Mouse (Mus musculus) left cerebral cortex, adult 9 months (tissue): Measurements from ENCODE around the gene Fgd2.
"Not testable (repeated sequence)": the region's sequence is repeated elsewhere in the genome, so short reads cannot be mapped to it uniquely, and the experiment has no call there.

Experiments
- DNase-seq, 2 experiments: peaks; one replicate each; pipeline ENCODE4 v3.0.0; 2022; ENCODE audit warnings: low spot score in 2 of 2

Gene Fgd2

DNA sequence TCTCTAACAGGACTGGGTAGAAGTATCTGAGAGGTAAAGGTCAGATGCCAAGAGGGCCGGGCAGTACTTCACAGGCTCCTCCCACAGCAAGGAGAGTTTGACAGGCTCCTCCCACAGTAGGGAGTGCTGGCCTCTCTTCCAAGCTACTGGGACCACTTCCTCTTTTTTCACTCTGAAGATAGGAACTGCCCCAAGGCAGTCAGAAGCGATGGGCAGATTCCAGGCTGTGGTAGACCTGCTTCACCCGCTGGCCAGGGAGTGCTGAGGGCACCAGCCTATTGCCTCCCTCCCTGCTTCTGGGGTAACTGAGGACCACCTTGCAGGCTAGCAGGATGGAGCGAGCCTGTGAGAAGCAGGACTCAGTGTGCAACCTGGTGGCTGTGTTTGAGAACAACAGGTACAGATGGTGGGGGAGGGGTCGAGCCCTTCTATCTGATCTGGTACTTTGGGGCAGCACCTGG, at the start of gene Fgd2:
Gene Fgd2, plus strand, starts transcription at position 154 of the 461 bp plus-strand sequence.
- DNase-seq: no peak

DNA sequence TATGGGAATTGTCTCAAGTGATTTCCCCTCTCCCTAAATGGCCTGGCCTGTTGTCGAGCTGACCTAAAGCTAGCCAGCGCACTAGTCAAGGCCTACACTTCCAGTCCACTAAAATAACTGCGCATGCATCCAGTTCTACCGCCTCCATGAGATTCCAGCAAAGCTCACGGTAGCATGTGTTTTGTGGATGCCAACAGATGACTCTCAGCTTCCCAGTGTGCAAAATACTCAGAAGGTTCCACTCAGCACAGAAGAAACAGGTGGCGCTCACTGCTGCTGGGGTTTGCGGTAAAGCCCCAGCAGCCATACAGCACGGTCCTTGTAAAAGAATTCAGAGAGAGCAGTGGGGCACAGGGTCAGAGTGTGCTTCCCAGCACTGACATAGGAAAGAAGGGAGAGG, 49.1 kb upstream of the Fgd2 start:
- DNase-seq: no peak

DNA sequence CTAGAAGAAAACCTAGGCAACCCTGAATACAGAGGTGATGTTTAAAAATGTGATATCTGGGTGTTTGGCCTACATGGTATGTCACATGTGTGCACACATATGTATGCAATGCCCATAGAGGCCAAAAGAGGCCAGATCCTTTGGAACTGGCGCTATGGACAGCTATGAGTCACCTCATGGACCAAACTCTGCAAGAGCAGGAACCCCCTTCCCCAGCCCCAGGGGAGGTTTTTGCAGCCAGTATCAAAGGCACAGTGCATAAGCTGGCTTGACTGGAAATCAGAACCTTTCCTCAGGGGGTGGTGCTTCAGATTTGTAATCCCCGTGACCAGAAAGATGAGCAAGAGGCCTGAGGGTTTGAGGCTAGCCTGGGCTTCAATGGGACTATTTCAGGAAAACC, 48.6 kb upstream of the Fgd2 start:
- no peak for DNase-seq

DNA sequence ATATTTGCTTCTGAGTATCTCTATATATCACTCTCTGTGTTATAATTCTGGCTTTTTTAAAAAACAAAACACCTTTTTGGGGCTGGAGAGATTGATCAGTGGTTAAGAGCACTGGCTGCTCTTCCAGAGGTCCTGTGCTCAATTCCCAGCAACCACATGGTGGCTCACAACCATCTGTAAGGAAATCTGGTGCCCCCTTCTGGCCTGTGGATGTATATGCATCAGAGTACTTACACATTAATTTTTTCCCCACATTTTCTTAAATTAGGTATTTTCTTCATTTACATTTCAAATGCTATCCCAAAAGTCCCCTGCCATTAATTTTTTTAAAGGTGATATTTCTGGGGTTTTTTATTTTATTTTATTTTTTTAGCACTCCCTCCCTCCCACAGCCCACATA, 47.4 kb upstream of the Fgd2 start:
- DNase-seq: no peak

GRCm38 (mm10) chr17:29315672-29316465, 44.8 kb upstream of the Fgd2 start:
- no peak for DNase-seq

DNA sequence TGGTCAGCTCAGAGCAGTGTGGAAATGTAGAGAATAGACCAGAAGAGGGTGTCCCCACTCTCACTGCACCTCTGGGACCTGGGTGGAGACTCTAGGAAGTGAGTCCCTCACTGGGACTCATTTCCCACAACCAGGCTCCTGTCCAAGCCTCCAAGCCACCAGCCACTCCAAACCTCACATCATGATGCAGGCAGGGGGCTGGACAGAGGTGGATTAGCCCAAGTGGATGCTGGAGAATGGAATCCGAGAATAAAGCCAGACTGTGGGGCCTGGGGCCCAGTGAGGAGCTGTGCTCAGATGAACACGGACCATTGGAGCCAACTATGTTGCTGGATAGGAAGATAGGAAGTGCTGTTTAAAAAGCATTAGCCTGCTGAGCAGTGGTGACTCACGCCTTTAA, 43.8 kb upstream of the Fgd2 start:
- DNase-seq: no peak

- not testable (repeated sequence) for DNase-seq
Observed at GRCm38 (mm10) chr17:29317380-29317779, 43.3 kb upstream of the Fgd2 start, which contains the start of gene Pi16. Gene Pi16, plus strand, starts transcription at chr17:29317680.

DNA sequence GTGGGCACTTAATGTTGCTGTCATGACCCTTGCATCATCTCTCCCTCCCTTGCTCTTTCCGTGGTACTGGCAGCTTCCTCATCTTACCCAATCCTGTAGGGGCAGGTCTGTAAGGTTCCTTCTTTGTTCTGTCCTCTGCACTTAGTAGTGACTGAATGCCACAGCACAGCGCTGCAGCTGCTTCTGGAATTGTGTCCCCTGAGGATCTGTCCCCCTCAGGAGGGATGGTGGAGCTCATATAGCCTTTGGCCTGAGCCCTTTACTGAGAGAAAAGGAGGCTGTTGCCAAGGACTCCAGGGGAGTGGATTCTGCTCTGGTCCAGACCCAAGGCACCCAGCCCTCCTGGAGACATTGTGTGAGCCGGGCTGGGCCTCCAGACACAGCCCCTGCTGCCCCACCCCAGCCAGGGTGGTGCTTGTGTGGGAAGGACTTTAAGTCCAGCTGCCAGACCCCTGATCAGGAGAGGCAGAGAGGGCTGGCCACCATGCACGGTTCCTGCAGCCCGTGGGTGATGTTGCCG, 41.9 kb upstream of the Fgd2 start:
- no peak for DNase-seq

GRCm38 (mm10) chr17:29319476-29319875, 41.2 kb upstream of the Fgd2 start:
- DNase-seq: no peak

- no peak for DNase-seq
Observed at GRCm38 (mm10) chr17:29319881-29320639, 40.7 kb upstream of the Fgd2 start.

DNA sequence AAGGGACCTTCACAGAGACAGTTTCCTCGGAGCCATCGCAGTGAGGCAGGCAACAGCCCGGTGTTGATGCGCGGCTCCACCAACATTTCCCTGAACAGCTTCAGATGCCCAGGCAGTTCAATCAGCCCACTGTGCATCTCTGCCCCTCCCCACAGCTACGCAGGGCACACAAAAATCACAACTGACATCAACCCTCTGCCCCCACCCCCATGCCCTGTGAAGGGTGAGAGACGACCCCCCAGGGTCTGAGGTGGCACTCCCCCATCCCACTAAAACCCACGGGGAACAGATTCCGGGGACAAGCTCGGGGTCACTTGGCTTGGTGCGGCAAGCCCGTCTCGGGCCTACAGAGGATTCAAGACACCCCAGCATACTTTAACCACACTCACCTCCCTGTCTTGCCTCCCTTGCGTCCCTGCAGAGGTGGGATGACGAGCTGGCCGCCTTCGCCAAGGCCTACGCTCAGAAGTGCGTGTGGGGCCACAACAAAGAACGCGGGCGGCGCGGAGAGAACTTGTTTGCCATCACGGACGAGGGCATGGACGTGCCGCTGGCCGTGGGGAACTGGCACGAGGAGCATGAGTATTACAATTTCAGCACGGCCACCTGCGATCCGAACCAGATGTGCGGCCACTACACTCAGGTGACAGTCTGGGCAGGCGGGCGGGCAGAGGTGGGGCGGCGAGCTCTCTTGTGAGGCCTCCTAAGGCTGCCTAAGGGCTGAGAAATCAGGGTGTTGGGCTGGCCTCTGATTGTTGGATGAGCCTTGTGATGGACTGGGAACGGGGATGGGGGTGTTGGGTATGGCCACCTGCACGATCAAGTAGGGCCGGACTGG, 38.7 kb upstream of the Fgd2 start:
- DNase-seq: no peak

GRCm38 (mm10) chr17:29322603-29322962, 38.1 kb upstream of the Fgd2 start:
- no peak for DNase-seq

DNA sequence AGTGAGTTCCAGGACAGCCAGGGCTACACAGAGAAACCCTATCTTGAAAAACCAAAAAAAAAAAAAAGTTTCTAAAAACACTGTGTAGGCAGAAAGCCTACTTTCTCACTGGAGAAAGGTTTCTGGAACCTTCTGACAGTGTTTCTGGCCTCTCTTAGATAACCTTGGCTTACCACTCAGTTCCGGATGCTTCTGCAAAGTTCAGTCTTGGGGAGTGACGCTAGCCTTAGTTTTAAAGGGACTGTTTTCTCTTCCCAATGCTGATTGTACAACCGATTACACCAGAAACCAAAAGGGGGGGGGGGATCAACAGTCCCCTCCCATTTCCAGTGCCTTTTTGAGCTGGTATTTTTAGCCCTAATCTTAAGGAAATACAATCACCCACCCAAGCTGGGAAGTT, 37.1 kb upstream of the Fgd2 start:
- no peak for DNase-seq

- DNase-seq: no peak
Observed at GRCm38 (mm10) chr17:29325831-29326230, 34.9 kb upstream of the Fgd2 start.

DNA sequence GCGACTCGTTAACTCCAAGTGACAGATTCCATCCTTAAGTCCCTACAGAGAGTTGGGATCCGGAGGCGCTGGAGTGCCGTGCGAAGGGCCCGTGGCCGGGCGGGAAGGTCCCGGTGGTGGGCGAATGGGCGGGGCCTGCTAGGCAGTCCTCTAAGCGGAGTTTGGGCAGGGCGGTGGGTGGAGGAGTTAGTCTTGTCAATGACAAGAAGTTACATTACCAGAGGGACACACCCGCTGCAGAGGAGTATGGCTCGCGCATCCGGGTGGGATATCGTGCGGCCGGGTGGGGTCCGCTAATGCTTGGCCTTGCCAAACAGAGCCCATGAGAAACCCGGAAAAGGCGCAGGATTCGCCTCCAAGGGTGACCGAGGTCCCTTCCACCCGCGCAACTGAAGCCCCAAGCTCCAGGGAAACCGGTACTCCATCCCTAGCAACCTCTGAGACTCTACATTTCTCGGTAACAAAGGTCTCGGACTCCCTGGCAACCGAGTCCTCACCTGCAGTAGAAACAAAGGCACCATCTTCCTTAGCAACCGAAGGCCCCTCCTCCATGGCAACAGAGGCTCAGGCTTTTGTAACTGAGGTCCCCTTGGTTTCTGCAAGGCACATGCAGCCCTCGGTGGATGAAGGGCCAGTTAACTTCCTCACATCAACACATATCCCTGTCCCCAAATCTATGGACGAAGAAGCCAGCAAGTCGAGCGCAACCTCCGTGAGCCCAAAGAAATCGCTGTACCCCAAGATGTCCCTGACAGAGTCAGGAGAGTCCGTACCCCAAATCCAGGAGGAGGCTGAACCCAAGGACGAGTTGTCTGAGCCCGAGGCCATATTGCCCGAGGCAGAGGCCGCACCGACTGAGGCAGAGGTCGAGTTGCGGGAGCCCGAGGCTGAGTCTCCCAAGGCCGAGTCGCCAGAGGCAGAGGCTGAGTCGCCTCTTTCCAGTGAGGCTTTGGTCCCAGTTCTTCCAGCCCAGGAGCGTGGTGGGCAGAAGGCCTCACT, 33.9 kb upstream of the Fgd2 start:
- no peak for DNase-seq

- DNase-seq: no peak
Observed at GRCm38 (mm10) chr17:29327691-29328090, 33.0 kb upstream of the Fgd2 start.

DNA sequence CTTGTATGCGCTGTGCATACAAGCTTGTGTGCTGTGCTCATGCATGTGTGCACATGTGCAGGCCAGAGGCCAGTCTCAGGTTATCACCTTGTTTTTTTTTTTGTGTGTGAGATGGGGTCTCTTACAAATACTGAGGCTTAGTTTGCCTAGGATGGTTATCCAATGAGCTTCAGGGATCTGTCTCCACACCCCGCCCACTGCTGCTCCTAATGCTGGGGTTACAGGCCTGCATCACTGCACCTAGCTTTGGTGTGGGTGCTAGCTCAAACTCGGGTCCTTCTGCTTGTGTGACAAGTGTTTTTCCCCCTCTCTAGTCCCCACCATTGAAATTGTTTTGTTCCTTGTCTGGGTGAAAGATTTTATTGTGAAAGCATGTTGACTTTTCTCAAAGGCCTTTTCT, 30.5 kb upstream of the Fgd2 start:
- no peak for DNase-seq

DNA sequence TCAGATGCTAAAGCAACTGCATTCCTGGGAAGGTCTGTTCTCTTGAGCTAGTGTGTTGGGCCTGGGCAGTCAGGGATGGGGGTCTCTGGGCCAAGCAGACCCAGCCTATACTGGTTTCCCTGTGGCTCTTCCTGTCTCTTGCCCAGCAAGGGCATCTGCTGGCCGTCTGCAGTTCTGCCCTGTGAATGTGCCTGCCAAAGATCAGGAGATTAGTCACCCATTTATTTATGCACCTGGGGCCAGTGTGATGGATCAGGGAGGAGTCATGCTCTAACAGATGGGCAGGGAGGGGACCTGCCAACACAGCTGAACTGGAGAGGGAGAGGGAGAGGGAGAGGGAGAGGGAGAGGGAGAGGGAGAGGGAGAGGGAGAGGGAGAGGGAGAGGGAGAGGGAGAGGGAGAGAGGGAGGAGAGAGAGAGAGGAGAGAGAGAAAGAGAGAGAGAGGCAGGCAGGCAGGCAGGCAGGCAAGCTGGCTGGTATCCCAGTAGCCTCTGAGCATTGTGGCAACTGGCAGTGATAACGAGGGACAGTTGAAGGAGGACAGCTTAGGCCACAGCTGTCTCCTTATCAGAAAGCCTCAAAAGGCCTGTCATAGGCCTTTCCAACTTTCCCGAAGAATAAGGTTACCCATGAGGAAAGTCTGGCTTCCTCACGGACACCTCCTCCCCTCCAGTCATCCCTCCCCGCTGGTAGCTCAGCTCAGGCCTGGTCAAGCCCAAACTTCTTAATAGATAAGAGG, 29.9 kb upstream of the Fgd2 start:
- DNase-seq: no peak

DNA sequence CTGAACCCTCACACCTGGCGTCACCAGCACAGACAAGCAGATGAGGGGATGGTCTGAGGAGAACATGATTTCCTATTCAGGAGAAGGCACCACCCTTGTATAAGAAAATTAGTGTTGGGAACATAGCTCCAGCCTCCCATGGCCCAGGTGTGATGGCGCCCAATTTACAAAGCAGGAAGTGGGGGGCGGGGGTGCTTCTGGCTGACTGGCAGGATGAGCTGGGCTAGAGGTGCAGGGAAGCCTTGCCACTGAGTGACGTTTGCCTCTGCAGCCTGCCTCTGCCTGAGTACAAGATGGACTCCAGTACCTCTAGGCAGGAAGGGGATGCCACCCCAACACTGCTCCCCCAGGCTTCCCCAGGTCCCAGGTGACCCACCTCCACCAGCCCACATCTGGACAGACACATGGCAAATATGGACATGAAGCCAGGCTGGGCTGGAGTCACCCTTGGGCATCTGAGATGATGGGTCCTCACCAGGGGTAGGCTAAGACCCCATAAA, 28.5 kb upstream of the Fgd2 start:
- DNase-seq: no peak
